Mouse (Mus musculus) thymus, adult 2 months (tissue): Measurements from ENCODE around the gene 3110001I22Rik. TPM values are rescaled to one million over a fixed set of nuclear protein-coding genes. Genes with fewer than 3 reads are reported as not detected.
"Not testable (repeated sequence)": the region's sequence is repeated elsewhere in the genome, so short reads cannot be mapped to it uniquely, and the experiment has no call there.

Source experiments
- DNase-seq: peaks from one replicate; pipeline ENCODE4 v3.0.0; 2021
- H3K27ac ChIP-seq: fragments of 200-500 bp; 2 replicates; pipeline ENCODE4 v1.5.1; 2012; ENCODE audit warnings: low read length, control low read depth; ENCODE audit not compliant: control insufficient read depth, insufficient read depth
- H3K27me3 ChIP-seq: fragments of 200-500 bp; 2 replicates; pipeline ENCODE4 v1.6.1; 2012; ENCODE audit warnings: mild to moderate bottlenecking, low read length, moderate library complexity, mixed read lengths; ENCODE audit not compliant: control insufficient read depth, insufficient read depth
- H3K36me3 ChIP-seq: fragments of 200-500 bp; 2 replicates; pipeline ENCODE4 v1.6.1; 2012; ENCODE audit warnings: mild to moderate bottlenecking, low read length, moderate library complexity; ENCODE audit not compliant: control insufficient read depth, insufficient read depth
- H3K4me1 ChIP-seq: fragments of 200-500 bp; replicated peaks from 2 replicates; pipeline ENCODE4 v1.6.1; 2012; ENCODE audit warnings: low read length; ENCODE audit not compliant: control insufficient read depth, insufficient read depth
- H3K4me3 ChIP-seq: fragments of 200-500 bp; 2 replicates; pipeline ENCODE4 v1.5.1; 2012; ENCODE audit warnings: mild to moderate bottlenecking, low read length, control low read depth, moderate library complexity; ENCODE audit not compliant: control insufficient read depth, insufficient read depth
- CTCF ChIP-seq: fragments of 200-500 bp; IDR thresholded peaks from 2 replicates; pipeline ENCODE4 v1.5.1; 2012; ENCODE audit warnings: mild to moderate bottlenecking, control low read depth, low read length, moderate library complexity, borderline replicate concordance; ENCODE audit not compliant: control insufficient read depth, poor library complexity, insufficient read depth; ENCODE audit errors: extremely low read depth
- POLR2A ChIP-seq: fragments of 200-500 bp; IDR thresholded peaks from 2 replicates; pipeline ENCODE4 v1.6.1; 2012; ENCODE audit warnings: mild to moderate bottlenecking, low read length, control low read depth, moderate library complexity; ENCODE audit not compliant: control insufficient read depth, poor library complexity, insufficient read depth; ENCODE audit errors: extremely low read depth
- WGBS: fragments of 180-500 bp; shearing (Covaris S2); methylation state at CpG from one replicate; pipeline ENCODE4 v1.1.7; 2018; 5-methylcytosine and 5-hydroxymethylcytosine counted together
- polyA plus RNA-seq: library from polyadenylated mRNA; depleted of rRNA; stranded (reverse); fragments of >200 nt; gene quantifications from 2 replicates; pipeline ENCODE4 v1.2.3, GENCODE M21; 2012

Gene 3110001I22Rik
- polyA plus RNA-seq, 1 experiment = 3.0 TPM

GRCm38 (mm10) chr16:13658886-13659285 is 12.8 kb upstream of the 3110001I22Rik start:
- H3K27me3 ChIP-seq = no peaks in the 10 kb centered on the region
- WGBS = 98% methylated on average over 3 of the region's 3 CpGs
- no peak for DNase-seq
- H3K4me1 ChIP-seq = no peaks in the 10 kb centered on the region
- H3K4me3 ChIP-seq = no peak overlapping the region
- H3K36me3 ChIP-seq = peaks cover 17% of the 10 kb centered on the region
- no peak for TF ChIP-seq CTCF
- TF ChIP-seq POLR2A = no peak
- H3K27ac ChIP-seq = no peak overlapping the region

- TF ChIP-seq CTCF = no peak
- no peak for TF ChIP-seq POLR2A
- Histone ChIP-seq H3K4me3 (no peak overlapping the region), H3K27me3 (no peaks in the 10 kb centered on the region), H3K4me1 (no peaks in the 10 kb centered on the region), H3K27ac (no peak overlapping the region), H3K36me3 (peaks cover 12% of the 10 kb centered on the region; the same call in 1 of the 2 replicates)
- DNase-seq = no peak
- 98% methylated on average over 9 of the region's 9 CpGs for WGBS
Observed at GRCm38 (mm10) chr16:13660736-13661135, 11.0 kb upstream of the 3110001I22Rik start.

- Histone ChIP-seq H3K27me3 (no peaks in the 10 kb centered on the region), H3K4me1 (peaks cover 7% of the 10 kb centered on the region), H3K27ac (peak within 1 kb of the TSS; percentile 11; the same call in 1 of the 2 replicates), H3K4me3 (peak within 1 kb of the TSS; percentile 64), H3K36me3 (no peaks in the 10 kb centered on the region)
- under 1% methylated on average over 35 of the region's 35 CpGs for WGBS
- TF ChIP-seq POLR2A (peak; percentile 49; the same call in 1 of the 2 replicates), CTCF (no peak)
- DNase-seq = peak; percentile 94
Observed at GRCm38 (mm10) chr16:13667878-13668343, 3.8 kb upstream of the 3110001I22Rik start, which contains the start of gene Parn. Gene Parn (minus strand): TSS chr16:13668170.

- Histone ChIP-seq H3K4me3 (no peak overlapping the region), H3K27me3 (no peaks in the 10 kb centered on the region), H3K27ac (no peak overlapping the region), H3K4me1 (peaks cover 10% of the 10 kb centered on the region), H3K36me3 (no peaks in the 10 kb centered on the region)
- peak; percentile 4 for DNase-seq
- TF ChIP-seq POLR2A = no peak
- TF ChIP-seq CTCF = no peak
- WGBS = 90% methylated on average over 10 of the region's 10 CpGs
Observed at GRCm38 (mm10) chr16:13668402-13669108, 3.2 kb upstream of the 3110001I22Rik start.

GRCm38 (mm10) chr16:13669282-13669681 is 2.4 kb upstream of the 3110001I22Rik start:
- TF ChIP-seq POLR2A = no peak
- TF ChIP-seq CTCF = no peak
- no peak for DNase-seq
- no peaks in the 10 kb centered on the region for H3K27me3 ChIP-seq
- H3K4me1 ChIP-seq = peaks cover 10% of the 10 kb centered on the region
- H3K4me3 ChIP-seq = no peak overlapping the region
- no peaks in the 10 kb centered on the region for H3K36me3 ChIP-seq
- 94% methylated on average over 1 of the region's 1 CpGs for WGBS
- H3K27ac ChIP-seq = no peak overlapping the region

GRCm38 (mm10) chr16:13670896-13671295 is 833 bp upstream of the 3110001I22Rik start:
- WGBS = 85% methylated on average over 5 of the region's 5 CpGs
- not testable (repeated sequence) for DNase-seq, H3K27me3 ChIP-seq, H3K36me3 ChIP-seq, H3K4me3 ChIP-seq, H3K27ac ChIP-seq
- H3K4me1 ChIP-seq = peaks cover 10% of the 10 kb centered on the region
